Mouse (Mus musculus) neutrophil, adult 65 days (primary cell): ENCODE results near the gene Dnajc4. TPM values are rescaled to one million over a fixed set of nuclear protein-coding genes. Genes with fewer than 3 reads are reported as not detected.

ENCODE experiments used
- total RNA-seq: library from RNA; stranded (reverse); gene quantifications from 2 replicates; pipeline ENCODE4 v1.2.4, GENCODE M21; 2023

The Dnajc4 gene
- 21.1 and 22.3 TPM in 2 replicates for total RNA-seq

DNA sequence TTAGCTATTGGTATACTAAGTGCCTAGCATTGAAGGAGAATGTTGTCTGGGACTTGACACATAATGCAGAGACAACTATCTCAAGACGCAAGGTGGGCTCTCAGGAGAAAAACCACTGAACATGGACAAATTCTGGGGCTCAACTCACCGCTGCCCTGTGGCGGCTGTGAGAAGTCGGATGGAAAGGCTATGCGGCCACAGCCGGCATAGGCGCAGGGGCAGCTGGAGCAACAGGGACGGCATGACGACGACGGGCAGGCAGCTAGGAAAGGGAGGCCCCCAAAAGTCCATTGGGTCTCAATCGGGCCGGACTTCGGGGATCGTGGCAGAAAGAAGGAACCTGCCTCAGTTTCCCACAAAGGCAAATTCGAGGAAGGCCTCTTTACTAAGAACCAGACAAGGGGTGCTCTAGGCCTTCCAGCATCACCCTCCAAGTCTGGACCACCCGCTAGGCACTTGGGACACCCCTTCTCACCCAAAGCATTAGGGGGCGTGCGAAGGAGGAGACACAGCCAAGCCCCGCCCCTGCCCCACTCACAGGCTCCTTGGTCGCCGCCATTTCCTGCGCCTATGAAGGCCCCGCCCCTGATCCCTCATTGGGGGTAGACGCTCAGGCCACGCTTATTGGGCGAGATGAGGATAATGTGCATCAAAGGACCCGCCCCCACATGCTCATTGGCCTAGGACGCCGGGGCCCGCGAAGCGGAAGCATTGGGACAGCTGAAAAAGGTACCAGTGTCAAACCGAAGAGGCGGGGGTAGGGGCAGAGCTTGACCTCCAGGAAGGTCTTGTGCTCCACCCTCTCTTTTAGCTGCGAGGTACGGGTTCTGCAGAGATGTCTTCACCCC is at the start of gene Dnajc4:
TSS of gene Dnajc4 (minus strand) at position 562 of the 848 bp plus-strand sequence.

GRCm38 (mm10) chr19:7039841-7040636 is 47.7 kb upstream of the Dnajc4 start, which contains the start of gene Stip1:
Stip1 (minus strand) TSS chr19:7039967.

DNA sequence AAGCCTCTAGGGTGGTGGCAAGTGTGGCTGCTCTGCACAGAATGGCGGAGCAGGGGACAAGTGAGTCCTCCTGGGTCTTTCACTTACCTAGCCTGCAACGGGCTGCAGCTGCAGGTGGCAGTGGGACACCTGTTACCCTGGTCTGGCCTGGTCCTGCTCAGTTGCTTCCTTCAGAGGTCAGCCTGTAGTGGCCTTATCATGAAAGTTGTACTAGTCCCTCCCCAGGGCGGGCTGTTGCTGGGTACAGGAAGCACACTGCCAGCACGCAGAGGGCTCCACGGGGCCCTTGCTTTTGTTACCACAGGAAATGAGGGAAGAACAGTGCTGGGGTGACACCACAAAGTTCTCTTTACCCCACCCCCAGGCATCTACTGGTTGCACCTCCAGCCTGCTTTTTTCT is 26.8 kb upstream of the Dnajc4 start, which contains the start of gene Fermt3:
TSS of gene Fermt3 (minus strand) at position 279 of the 400 bp plus-strand sequence.

GRCm38 (mm10) chr19:6996006-6996405 is 3.6 kb upstream of the Dnajc4 start, which contains the start of the genes Nudt22 and Trpt1:
Nudt22 (minus strand) TSS chr19:6996117.
Trpt1 (plus strand) TSS chr19:6996131.

DNA sequence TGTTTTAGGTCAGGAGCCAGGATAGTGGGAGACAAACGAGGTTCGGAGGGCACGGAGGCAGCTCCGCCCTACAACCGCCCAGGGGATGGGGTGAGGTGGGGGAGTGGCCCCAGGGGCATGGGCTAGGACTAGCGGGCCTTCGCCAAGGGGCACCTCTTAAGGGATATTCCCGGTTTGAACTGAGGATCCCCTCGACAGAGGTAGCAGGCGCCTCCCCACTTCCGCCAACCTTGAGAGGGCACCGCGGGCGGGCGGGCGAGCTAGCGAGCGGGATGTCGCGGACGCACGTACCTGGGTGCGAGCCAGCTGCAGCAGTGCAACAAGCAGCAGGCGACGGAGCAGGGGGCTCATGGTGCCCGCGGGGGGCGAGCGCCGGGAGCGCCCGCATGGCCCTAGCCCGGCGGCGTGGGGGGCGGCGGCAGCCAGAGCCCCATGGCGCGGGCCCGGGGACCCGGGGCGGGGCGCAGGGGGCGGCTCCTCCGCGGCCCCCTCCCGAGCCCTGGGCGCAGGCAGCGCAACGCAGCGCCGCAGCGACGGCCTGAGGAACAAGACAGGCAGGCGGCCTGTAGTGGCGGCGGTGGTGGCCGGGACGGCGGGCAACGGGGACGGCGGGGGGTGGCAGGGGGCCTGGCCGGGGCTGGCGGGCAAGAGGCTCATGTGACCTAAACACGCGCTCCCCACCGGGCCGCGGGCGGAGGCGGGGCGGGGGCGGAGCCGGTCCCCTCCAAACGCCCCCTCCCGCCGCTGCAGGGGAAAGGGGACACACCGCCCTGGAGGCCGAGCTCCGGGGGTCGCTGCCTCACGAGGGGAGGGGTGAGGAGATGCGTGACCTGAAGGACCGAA is 5.1 kb downstream of the Dnajc4 start, which contains the start of gene Vegfb:
TSS of gene Vegfb (minus strand) at position 591 of the 843 bp plus-strand sequence.

GRCm38 (mm10) chr19:6980381-6981093 is 11.8 kb downstream of the Dnajc4 start, which contains the start of gene Fkbp2:
Fkbp2 (minus strand) TSS chr19:6980501.

GRCm38 (mm10) chr19:6975537-6976521 is 16.5 kb downstream of the Dnajc4 start, which contains the start of gene Plcb3:
Plcb3 (minus strand) TSS chr19:6976470.

GRCm38 (mm10) chr19:6974211-6975205 is 17.9 kb downstream of the Dnajc4 start, which contains the start of gene Ppp1r14b:
Ppp1r14b (plus strand) TSS chr19:6974968.

DNA sequence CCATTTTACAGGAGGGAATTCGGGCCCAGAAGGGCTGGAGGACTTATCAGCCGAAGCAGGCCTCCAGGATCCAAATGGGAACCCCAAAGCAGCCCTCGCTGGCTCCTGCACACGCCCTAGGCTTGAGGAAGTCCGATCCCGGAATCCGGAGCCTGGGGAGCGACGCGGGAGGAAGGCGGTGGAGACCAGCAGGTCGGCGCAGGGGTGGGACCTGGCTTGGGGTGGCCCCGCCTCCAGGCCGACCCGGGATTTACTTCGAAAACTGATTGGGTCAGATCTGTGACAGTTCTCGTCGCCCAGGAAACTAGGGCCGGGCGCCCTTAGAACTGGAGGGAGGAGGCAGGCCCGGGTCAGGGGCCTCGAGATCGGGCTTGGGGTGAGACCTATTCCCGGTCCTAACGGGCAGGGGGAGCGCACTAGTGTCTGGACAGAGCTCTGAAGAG is 50.1 kb downstream of the Dnajc4 start, which contains the start of gene Gpr137:
TSS of gene Gpr137 (minus strand) at position 232 of the 443 bp plus-strand sequence.

GRCm38 (mm10) chr19:6941372-6942248 is 50.8 kb downstream of the Dnajc4 start, which contains the start of gene Bad:
Bad (plus strand) TSS chr19:6941861.

Other genes starting within 250 kb of the Dnajc4 start
- 40.7 and 52.9 TPM in 2 replicates for gene Rps6ka4, start 151.9 kb downstream of the Dnajc4 start, total RNA-seq
- gene Ccdc88b, start 134.4 kb downstream of the Dnajc4 start, total RNA-seq, result 135 and 214 TPM in 2 replicates
- 103 and 107 TPM in 2 replicates for gene Trmt112, start 82.9 kb downstream of the Dnajc4 start, total RNA-seq
- 1,349 and 1,444 TPM in 2 replicates for gene Prdx5, start 82.5 kb downstream of the Dnajc4 start, total RNA-seq
- gene Esrra, start 70.8 kb downstream of the Dnajc4 start, total RNA-seq, result 46.3 and 64.8 TPM in 2 replicates
- gene Catsperz, start 67.2 kb downstream of the Dnajc4 start, total RNA-seq, result not detected in 2 replicates
- not detected in 2 replicates for gene Kcnk4, start 58.1 kb downstream of the Dnajc4 start, total RNA-seq
- gene Bad, start 50.7 kb downstream of the Dnajc4 start, total RNA-seq, result 15.1 and 19.9 TPM in 2 replicates
- gene Gpr137, start 50.1 kb downstream of the Dnajc4 start, total RNA-seq, result 24.4 and 33.5 TPM in 2 replicates
- 27.3 and 37.8 TPM in 2 replicates for gene Ppp1r14b, start 17.6 kb downstream of the Dnajc4 start, total RNA-seq
- 16.4 and 20.8 TPM in 2 replicates for gene Plcb3, start 16.1 kb downstream of the Dnajc4 start, total RNA-seq
- gene Fkbp2, start 12.1 kb downstream of the Dnajc4 start, total RNA-seq, result 24.5 and 26.5 TPM in 2 replicates
- 4.9 and 5.2 TPM in 2 replicates for gene Vegfb, start 4.9 kb downstream of the Dnajc4 start, total RNA-seq
- 12.6 and 14.2 TPM in 2 replicates for gene Nudt22, start 3.5 kb upstream of the Dnajc4 start, total RNA-seq
- gene Trpt1, start 3.6 kb upstream of the Dnajc4 start, total RNA-seq, result 1.1 and 2.2 TPM in 2 replicates
- 210 and 229 TPM in 2 replicates for gene Fermt3, start 26.9 kb upstream of the Dnajc4 start, total RNA-seq
- 32.9 and 38.8 TPM in 2 replicates for gene Stip1, start 47.4 kb upstream of the Dnajc4 start, total RNA-seq
- 1.2 and 2.3 TPM in 2 replicates for gene Macrod1, start 64.2 kb upstream of the Dnajc4 start, total RNA-seq
- gene Flrt1, start 113.2 kb upstream of the Dnajc4 start, total RNA-seq, result not detected in 2 replicates
- gene Otub1, start 213.7 kb upstream of the Dnajc4 start, total RNA-seq, result 88.8 and 94.1 TPM in 2 replicates
- 273 and 344 TPM in 2 replicates for gene Cox8a, start 225.0 kb upstream of the Dnajc4 start, total RNA-seq
- gene Naa40, start 248.6 kb upstream of the Dnajc4 start, total RNA-seq, result 22.1 and 29.1 TPM in 2 replicates